Mouse (Mus musculus) spleen, adult 2 months (tissue): ENCODE results near the gene Havcr2.

ENCODE experiments used
- CTCF ChIP-seq: fragments of 200-500 bp; IDR thresholded peaks from 2 replicates; pipeline ENCODE4 v1.5.1; 2011; ENCODE audit warnings: mild to moderate bottlenecking, inconsistent platforms; ENCODE audit not compliant: insufficient read depth, insufficient read length, insufficient replicate concordance; ENCODE audit errors: extremely low read depth
- POLR2A ChIP-seq: fragments of 200-500 bp; IDR thresholded peaks from 2 replicates; pipeline ENCODE4 v1.6.1; 2011; ENCODE audit warnings: low read depth, low read length, inconsistent platforms

DNA sequence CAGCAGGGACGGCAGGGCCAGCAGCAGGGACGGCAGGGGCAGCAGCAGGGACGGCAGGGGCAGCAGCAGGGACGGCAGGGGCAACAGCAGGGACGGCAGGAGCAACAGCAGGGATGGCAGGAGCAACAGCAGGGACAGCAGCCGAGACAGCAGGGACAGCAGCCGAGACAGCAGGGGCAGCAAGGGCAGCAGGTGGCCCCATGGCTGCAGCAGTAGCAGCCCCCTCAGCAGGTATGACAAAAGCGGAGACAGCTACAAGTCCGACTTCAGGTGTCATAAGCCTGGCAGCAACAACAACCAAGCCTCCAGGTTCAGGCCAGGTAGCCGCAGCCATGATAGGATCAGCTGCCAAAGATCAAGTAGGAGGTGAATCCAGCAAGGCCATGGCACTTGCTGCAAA is 48.0 kb upstream of the Havcr2 start:
- TF ChIP-seq CTCF (no peak), POLR2A (no peak)
